Mouse (Mus musculus): ENCODE data around the gene Dpf3. TPM values are rescaled to one million over a fixed set of nuclear protein-coding genes. Genes with fewer than 3 reads are reported as not detected.

The Dpf3 gene
- polyA plus RNA-seq, 1 experiment from 2014 or later = 19.2 TPM

GRCm38 (mm10) chr12:83510586-83510985, 23.1 kb upstream of the Dpf3 start:
- no peak overlapping the region for H3K9ac ChIP-seq (ENCODE audit: low read length)
- H3K36me3 ChIP-seq (ENCODE audit: control insufficient read depth, insufficient read depth) = no peaks in the 10 kb centered on the region
- H3K4me1 ChIP-seq (ENCODE audit: control insufficient read depth, insufficient read depth, low read length) = no peaks in the 10 kb centered on the region
- no peak for ATAC-seq (replicated peaks; ENCODE audit: extremely low read depth, insufficient read depth, low FRiP score)
- H3K4me2 ChIP-seq (ENCODE audit: low read depth, low read length) = no peak overlapping the region
- H3K4me3 ChIP-seq (ENCODE audit: low read length) = no peak overlapping the region
- no peak overlapping the region for H3K27ac ChIP-seq (ENCODE audit: low read length)
- WGBS = 74% methylated on average over 5 of the region's 5 CpGs
- H3K9me3 ChIP-seq (replicated peaks; ENCODE audit: control insufficient read depth, low read length) = no peaks in the 10 kb centered on the region
- no peaks in the 10 kb centered on the region for H3K27me3 ChIP-seq (ENCODE audit: control insufficient read depth, insufficient read depth, low read length)

- Histone ChIP-seq H3K4me2 (ENCODE audit: low read depth, low read length) (no peak overlapping the region), H3K9ac (ENCODE audit: low read length) (no peak overlapping the region), H3K27ac (ENCODE audit: low read length) (no peak overlapping the region), H3K27me3 (ENCODE audit: control insufficient read depth, insufficient read depth, low read length) (no peaks in the 10 kb centered on the region), H3K4me1 (ENCODE audit: control insufficient read depth, insufficient read depth, low read length) (no peaks in the 10 kb centered on the region), H3K36me3 (ENCODE audit: control insufficient read depth, insufficient read depth) (no peaks in the 10 kb centered on the region), H3K4me3 (ENCODE audit: low read length) (no peak overlapping the region), H3K9me3 (replicated peaks; ENCODE audit: control insufficient read depth, low read length) (no peaks in the 10 kb centered on the region)
- 78% methylated on average over 10 of the region's 10 CpGs for WGBS
- no peak for ATAC-seq (replicated peaks; ENCODE audit: extremely low read depth, insufficient read depth, low FRiP score)
These were observed 19.0 kb upstream of the Dpf3 start for GRCm38 (mm10) chr12:83506543-83506942.

GRCm38 (mm10) chr12:83502190-83502589, 14.7 kb upstream of the Dpf3 start:
- ATAC-seq (replicated peaks; ENCODE audit: extremely low read depth, insufficient read depth, low FRiP score) = no peak

GRCm38 (mm10) chr12:83499256-83499655, 11.7 kb upstream of the Dpf3 start:
- H3K9me3 ChIP-seq (replicated peaks; ENCODE audit: control insufficient read depth, low read length) = no peaks in the 10 kb centered on the region
- no peak overlapping the region for H3K9ac ChIP-seq (ENCODE audit: low read length)
- H3K4me3 ChIP-seq (ENCODE audit: low read length) = no peak overlapping the region
- ATAC-seq (replicated peaks; ENCODE audit: extremely low read depth, insufficient read depth, low FRiP score) = no peak
- no peaks in the 10 kb centered on the region for H3K27me3 ChIP-seq (ENCODE audit: control insufficient read depth, insufficient read depth, low read length)
- no peaks in the 10 kb centered on the region for H3K4me1 ChIP-seq (ENCODE audit: control insufficient read depth, insufficient read depth, low read length)
- no peak overlapping the region for H3K4me2 ChIP-seq (ENCODE audit: low read depth, low read length)
- no peaks in the 10 kb centered on the region for H3K36me3 ChIP-seq (ENCODE audit: control insufficient read depth, insufficient read depth)
- WGBS = 74% methylated on average over 5 of the region's 5 CpGs
- H3K27ac ChIP-seq (ENCODE audit: low read length) = no peak overlapping the region

More at GRCm38 (mm10) chr12:83502190-83502589, 14.7 kb upstream of the Dpf3 start:
- H3K27ac ChIP-seq (ENCODE audit: low read length) = no peak overlapping the region
- no peak overlapping the region for H3K4me3 ChIP-seq (ENCODE audit: low read length)
- H3K4me2 ChIP-seq (ENCODE audit: low read depth, low read length) = no peak overlapping the region
- no peak overlapping the region for H3K9ac ChIP-seq (ENCODE audit: low read length)
- 4% methylated on average over 9 of the region's 9 CpGs for WGBS
- H3K4me1 ChIP-seq (ENCODE audit: control insufficient read depth, insufficient read depth, low read length) = no peaks in the 10 kb centered on the region
- H3K9me3 ChIP-seq (replicated peaks; ENCODE audit: control insufficient read depth, low read length) = no peaks in the 10 kb centered on the region
- no peaks in the 10 kb centered on the region for H3K27me3 ChIP-seq (ENCODE audit: control insufficient read depth, insufficient read depth, low read length)
- no peaks in the 10 kb centered on the region for H3K36me3 ChIP-seq (ENCODE audit: control insufficient read depth, insufficient read depth)

GRCm38 (mm10) chr12:83497959-83498358, 10.4 kb upstream of the Dpf3 start:
- no peaks in the 10 kb centered on the region for H3K9me3 ChIP-seq (replicated peaks; ENCODE audit: control insufficient read depth, low read length)
- H3K4me2 ChIP-seq (ENCODE audit: low read depth, low read length) = no peak overlapping the region
- H3K27ac ChIP-seq (ENCODE audit: low read length) = no peak overlapping the region
- H3K9ac ChIP-seq (ENCODE audit: low read length) = no peak overlapping the region
- WGBS = 79% methylated on average over 3 of the region's 3 CpGs
- H3K36me3 ChIP-seq (ENCODE audit: control insufficient read depth, insufficient read depth) = no peaks in the 10 kb centered on the region
- no peak for ATAC-seq (replicated peaks; ENCODE audit: extremely low read depth, insufficient read depth, low FRiP score)
- no peaks in the 10 kb centered on the region; the same call in 1 of the 2 replicates for H3K4me1 ChIP-seq (ENCODE audit: control insufficient read depth, insufficient read depth, low read length)
- H3K27me3 ChIP-seq (ENCODE audit: control insufficient read depth, insufficient read depth, low read length) = no peaks in the 10 kb centered on the region
- no peak overlapping the region for H3K4me3 ChIP-seq (ENCODE audit: low read length)

- 81% methylated on average over 6 of the region's 6 CpGs for WGBS
- no peak overlapping the region for H3K4me3 ChIP-seq (ENCODE audit: low read length)
- ATAC-seq (replicated peaks; ENCODE audit: extremely low read depth, insufficient read depth, low FRiP score) = no peak
- H3K27me3 ChIP-seq (ENCODE audit: control insufficient read depth, insufficient read depth, low read length) = no peaks in the 10 kb centered on the region
- no peaks in the 10 kb centered on the region for H3K9me3 ChIP-seq (replicated peaks; ENCODE audit: control insufficient read depth, low read length)
- no peak overlapping the region for H3K9ac ChIP-seq (ENCODE audit: low read length)
- no peak overlapping the region for H3K27ac ChIP-seq (ENCODE audit: low read length)
- H3K4me2 ChIP-seq (ENCODE audit: low read depth, low read length) = no peak overlapping the region
- H3K4me1 ChIP-seq (ENCODE audit: control insufficient read depth, insufficient read depth, low read length) = no peaks in the 10 kb centered on the region; the same call in 1 of the 2 replicates
- no peaks in the 10 kb centered on the region for H3K36me3 ChIP-seq (ENCODE audit: control insufficient read depth, insufficient read depth)
These were observed 9.2 kb upstream of the Dpf3 start for GRCm38 (mm10) chr12:83496736-83497135.

- H3K4me3 ChIP-seq (ENCODE audit: low read length) = no peak overlapping the region
- no peak for ATAC-seq (replicated peaks; ENCODE audit: extremely low read depth, insufficient read depth, low FRiP score)
- H3K9me3 ChIP-seq (replicated peaks; ENCODE audit: control insufficient read depth, low read length) = peaks cover 3% of the 10 kb centered on the region
- 73% methylated on average over 4 of the region's 4 CpGs for WGBS
- H3K4me2 ChIP-seq (ENCODE audit: low read depth, low read length) = no peak overlapping the region
- no peaks in the 10 kb centered on the region; the same call in 1 of the 2 replicates for H3K4me1 ChIP-seq (ENCODE audit: control insufficient read depth, insufficient read depth, low read length)
- no peak overlapping the region for H3K9ac ChIP-seq (ENCODE audit: low read length)
- H3K27ac ChIP-seq (ENCODE audit: low read length) = no peak overlapping the region
- H3K36me3 ChIP-seq (ENCODE audit: control insufficient read depth, insufficient read depth) = no peaks in the 10 kb centered on the region
- H3K27me3 ChIP-seq (ENCODE audit: control insufficient read depth, insufficient read depth, low read length) = no peaks in the 10 kb centered on the region
These were observed 8.8 kb upstream of the Dpf3 start for GRCm38 (mm10) chr12:83496336-83496735.

GRCm38 (mm10) chr12:83495961-83496282, 8.4 kb upstream of the Dpf3 start:
- Histone ChIP-seq H3K4me2 (ENCODE audit: low read depth, low read length) (no peak overlapping the region), H3K4me1 (ENCODE audit: control insufficient read depth, insufficient read depth, low read length) (no peaks in the 10 kb centered on the region; the same call in 1 of the 2 replicates), H3K36me3 (ENCODE audit: control insufficient read depth, insufficient read depth) (no peaks in the 10 kb centered on the region), H3K27ac (ENCODE audit: low read length) (no peak overlapping the region), H3K4me3 (ENCODE audit: low read length) (no peak overlapping the region), H3K27me3 (ENCODE audit: control insufficient read depth, insufficient read depth, low read length) (no peaks in the 10 kb centered on the region), H3K9me3 (replicated peaks; ENCODE audit: control insufficient read depth, low read length) (peaks cover 6% of the 10 kb centered on the region), H3K9ac (ENCODE audit: low read length) (no peak overlapping the region)
- no peak for ATAC-seq (replicated peaks; ENCODE audit: extremely low read depth, insufficient read depth, low FRiP score)
- 61% methylated on average over 9 of the region's 9 CpGs for WGBS

GRCm38 (mm10) chr12:83495248-83495960, 7.9 kb upstream of the Dpf3 start:
- Histone ChIP-seq H3K4me1 (ENCODE audit: control insufficient read depth, insufficient read depth, low read length) (no peaks in the 10 kb centered on the region; the same call in 1 of the 2 replicates), H3K4me2 (ENCODE audit: low read depth, low read length) (no peak overlapping the region), H3K4me3 (ENCODE audit: low read length) (no peak overlapping the region), H3K27ac (ENCODE audit: low read length) (no peak overlapping the region), H3K36me3 (ENCODE audit: control insufficient read depth, insufficient read depth) (no peaks in the 10 kb centered on the region), H3K9ac (ENCODE audit: low read length) (no peak overlapping the region), H3K9me3 (replicated peaks; ENCODE audit: control insufficient read depth, low read length) (peaks cover 6% of the 10 kb centered on the region), H3K27me3 (ENCODE audit: control insufficient read depth, insufficient read depth, low read length) (no peaks in the 10 kb centered on the region)
- WGBS = 69% methylated on average over 4 of the region's 4 CpGs
- ATAC-seq (replicated peaks; ENCODE audit: extremely low read depth, insufficient read depth, low FRiP score) = no peak
